Mouse (Mus musculus) kidney, adult 2 months (tissue): ENCODE measurements at regions not wholly inside any gene's neighbourhood (a gene's known extent, or its start where the extent isn't known, plus 50 kb on each side); places are given as distances from the start of the nearest gene placed in this dataset.

Source experiments
- CTCF ChIP-seq: fragments of 200-500 bp; conservative IDR thresholded peaks from 2 replicates; pipeline ENCODE4 v1.5.1; 2011; ENCODE audit warnings: low read depth, mild to moderate bottlenecking, control low read depth, low read length, moderate library complexity, mixed read lengths; ENCODE audit not compliant: insufficient read depth, insufficient read length
- POLR2A ChIP-seq: fragments of 200-500 bp; IDR thresholded peaks from one replicate; pipeline ENCODE4 v1.6.1; 2011; ENCODE audit warnings: low read depth, low read length, control low read depth

DNA sequence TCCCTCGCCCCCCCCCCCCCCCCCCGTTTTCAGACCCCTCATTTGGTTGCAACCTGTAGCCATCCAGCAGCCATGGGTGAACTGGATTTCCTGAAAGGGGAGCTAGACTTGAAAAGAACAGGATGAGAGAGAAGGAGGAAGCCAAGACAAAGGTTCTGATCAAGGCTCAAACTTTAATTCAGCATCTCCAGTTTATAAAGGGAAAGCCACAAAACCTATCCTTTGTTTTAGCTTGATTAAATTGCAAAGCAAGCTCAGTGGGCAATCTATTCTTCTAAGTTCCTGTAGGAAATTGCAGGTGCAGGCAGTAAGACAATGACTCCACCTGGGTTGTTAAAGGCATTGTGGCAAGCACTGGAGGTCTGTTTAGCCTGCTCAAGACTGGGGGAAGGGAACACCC lies 517.4 kb downstream of the Ccdc50 start:
- TF ChIP-seq CTCF, result no peak
- TF ChIP-seq POLR2A, result no peak
